Mouse (Mus musculus): ENCODE measurements at regions not wholly inside any gene's neighbourhood (a gene's known extent, or its start where the extent isn't known, plus 50 kb on each side); places are given as distances from the start of the nearest gene placed in this dataset.

- TF ChIP-seq CTCF (IDR thresholded peaks at IDR 0.05), result no peak
- no peak for TF ChIP-seq POLR2A (IDR thresholded peaks at IDR 0.05; ENCODE audit: insufficient read depth, low read depth, low read length)
- TF ChIP-seq EP300 (IDR thresholded peaks at IDR 0.05; ENCODE audit: insufficient read depth, low read depth, low read length), result no peak
Measured at GRCm38 (mm10) chr1:90274968-90275651, 71.3 kb downstream of the Ackr3 start.

Data from heart, adult 2 months (tissue).